Mouse (Mus musculus): ENCODE data around the gene Tspyl3.

DNA sequence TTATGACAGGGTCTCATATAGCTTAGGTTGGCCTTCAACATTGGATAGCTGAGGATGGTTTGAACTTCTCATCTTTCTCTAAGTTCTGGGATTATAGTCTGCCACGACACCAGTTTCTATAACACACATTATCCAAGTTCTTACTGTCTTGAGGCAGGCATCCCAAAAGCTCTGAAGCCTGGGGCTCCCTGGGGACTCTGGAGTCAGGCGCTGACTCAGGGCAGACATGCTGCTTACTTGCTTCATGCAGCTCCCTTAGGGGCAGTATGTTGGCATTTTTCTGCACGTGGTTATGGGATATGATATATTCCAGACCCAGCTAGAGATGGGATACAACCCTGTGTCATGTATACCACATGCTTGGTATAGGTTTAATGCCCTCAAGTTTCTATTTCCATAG lies 45.3 kb downstream of the Tspyl3 start:
- TF ChIP-seq CHD2 (IDR thresholded peaks at IDR 0.05; ENCODE audit: low read length) = no peak
- TF ChIP-seq MAFK (IDR thresholded peaks at IDR 0.05; ENCODE audit: borderline replicate concordance, low read depth, low read length) = no peak
- no peak for TF ChIP-seq TCF12 (IDR thresholded peaks at IDR 0.05; ENCODE audit: low read depth, low read length)
- TF ChIP-seq RAD21 (IDR thresholded peaks at IDR 0.05; ENCODE audit: low read depth, low read length) = no peak
- no peak for TF ChIP-seq ZC3H11A (IDR thresholded peaks at IDR 0.05; ENCODE audit: low read depth, low read length)
- TF ChIP-seq CTCF (IDR thresholded peaks at IDR 0.05 in 2 of 3, conservative IDR thresholded peaks at IDR 0.05 in 1 of 3; ENCODE audit: control insufficient read depth in 1 of 3, insufficient read depth in 1 of 3, low read depth in 2 of 3, low read length in 3 of 3, poor library complexity in 1 of 3, severe bottlenecking in 1 of 3) = no peak
- TF ChIP-seq USF2 (IDR thresholded peaks at IDR 0.05; ENCODE audit: borderline replicate concordance in 1 of 2, insufficient read depth in 1 of 2, low read depth in 1 of 2, low read length in 2 of 2) = no peak
